Mouse (Mus musculus) erythroblast, adult 5-6 weeks (primary cell): Measurements from ENCODE around the gene Krtap20-2. TPM values are rescaled to one million over a fixed set of nuclear protein-coding genes. Genes with fewer than 3 reads are reported as not detected.
"Not testable (repeated sequence)": the region's sequence is repeated elsewhere in the genome, so short reads cannot be mapped to it uniquely, and the experiment has no call there.

Source experiments
- ATAC-seq: replicated peaks from 2 replicates; pipeline ENCODE4 v1.8.0; 2016; ENCODE audit warnings: moderate number of reproducible peaks, mild to moderate bottlenecking, moderate TSS enrichment, inconsistent platforms; ENCODE audit not compliant: poor library complexity, low FRiP score, severe bottlenecking
- total RNA-seq, 2 experiments: library from RNA; stranded (forward) in 1 of 2; stranded (reverse) in 1 of 2; fragments of 150-400 nt in 1 of 2; fragments of 200-764, 138-1000 nt in 1 of 2; gene quantifications; 2 replicates each; pipeline versions ENCODE4 v1.2.3 to v1.2.4; 2015 to 2017; ENCODE audit warnings: low replicate concordance in 2 of 2

Krtap20-2 gene
- total RNA-seq (2015; ENCODE audit: low replicate concordance), result not detected in 2 replicates
- total RNA-seq (2017; ENCODE audit: low replicate concordance), result not detected in 2 replicates

GRCm38 (mm10) chr16:89205561-89205960 lies at the start of gene Krtap20-2:
Gene Krtap20-2, plus strand, starts transcription at chr16:89205861.
- no peak for ATAC-seq

- ATAC-seq, result no peak
Measured at GRCm38 (mm10) chr16:89157652-89158051, 48.0 kb upstream of the Krtap20-2 start, which contains the start of gene Gm9789. Gene Gm9789, plus strand, starts transcription at chr16:89157952.

- not testable (repeated sequence) for ATAC-seq
Measured at GRCm38 (mm10) chr16:89169190-89169589, 36.5 kb upstream of the Krtap20-2 start, which contains the start of gene Gm7735. Gene Gm7735, plus strand, starts transcription at chr16:89169490.

- ATAC-seq, result no peak
Measured at GRCm38 (mm10) chr16:89174435-89174834, 31.2 kb upstream of the Krtap20-2 start, which contains the start of gene 1110057P08Rik. Gene 1110057P08Rik, plus strand, starts transcription at chr16:89174735.

GRCm38 (mm10) chr16:89188621-89189020 lies 17.0 kb upstream of the Krtap20-2 start:
- no peak for ATAC-seq

Other genes starting within 250 kb of the Krtap20-2 start
- not detected in 2 replicates for gene Krtap16-3, start 243.0 kb upstream of the Krtap20-2 start, total RNA-seq (2015; ENCODE audit: low replicate concordance)
- not detected in 2 replicates for gene Krtap16-3, start 243.0 kb upstream of the Krtap20-2 start, total RNA-seq (2017; ENCODE audit: low replicate concordance)
- gene Krtap22-2, start 195.1 kb upstream of the Krtap20-2 start, total RNA-seq (2015; ENCODE audit: low replicate concordance), result not detected in 2 replicates
- gene Krtap22-2, start 195.1 kb upstream of the Krtap20-2 start, total RNA-seq (2017; ENCODE audit: low replicate concordance), result not detected in 2 replicates
- not detected in 2 replicates for gene Gm10229, start 190.6 kb upstream of the Krtap20-2 start, total RNA-seq (2015; ENCODE audit: low replicate concordance)
- not detected in 2 replicates for gene Gm10229, start 190.6 kb upstream of the Krtap20-2 start, total RNA-seq (2017; ENCODE audit: low replicate concordance)
- not detected in 2 replicates for gene Krtap6-1, start 174.2 kb upstream of the Krtap20-2 start, total RNA-seq (2015; ENCODE audit: low replicate concordance)
- gene Krtap6-1, start 174.2 kb upstream of the Krtap20-2 start, total RNA-seq (2017; ENCODE audit: low replicate concordance), result not detected in 2 replicates
- not detected in 2 replicates for gene Gm10228, start 164.4 kb upstream of the Krtap20-2 start, total RNA-seq (2015; ENCODE audit: low replicate concordance)
- not detected in 2 replicates for gene Gm10228, start 164.4 kb upstream of the Krtap20-2 start, total RNA-seq (2017; ENCODE audit: low replicate concordance)
- not detected in 2 replicates for gene Krtap6-5, start 158.0 kb upstream of the Krtap20-2 start, total RNA-seq (2015; ENCODE audit: low replicate concordance)
- not detected in 2 replicates for gene Krtap6-5, start 158.0 kb upstream of the Krtap20-2 start, total RNA-seq (2017; ENCODE audit: low replicate concordance)
- gene 1110025L11Rik, start 141.9 kb upstream of the Krtap20-2 start, total RNA-seq (2015; ENCODE audit: low replicate concordance), result not detected in 2 replicates
- gene 1110025L11Rik, start 141.9 kb upstream of the Krtap20-2 start, total RNA-seq (2017; ENCODE audit: low replicate concordance), result 3.3 TPM in 1 of 2 replicates, not detected in the other
- gene Krtap6-3, start 121.8 kb upstream of the Krtap20-2 start, total RNA-seq (2015; ENCODE audit: low replicate concordance), result not detected in 2 replicates
- gene Krtap6-3, start 121.8 kb upstream of the Krtap20-2 start, total RNA-seq (2017; ENCODE audit: low replicate concordance), result not detected in 2 replicates
- not detected in 2 replicates for gene Gm6358, start 65.0 kb upstream of the Krtap20-2 start, total RNA-seq (2015; ENCODE audit: low replicate concordance)
- not detected in 2 replicates for gene Gm6358, start 65.0 kb upstream of the Krtap20-2 start, total RNA-seq (2017; ENCODE audit: low replicate concordance)
- gene Gm10061, start 54.8 kb upstream of the Krtap20-2 start, total RNA-seq (2015; ENCODE audit: low replicate concordance), result not detected in 2 replicates
- not detected in 2 replicates for gene Gm10061, start 54.8 kb upstream of the Krtap20-2 start, total RNA-seq (2017; ENCODE audit: low replicate concordance)
- not detected in 2 replicates for gene Gm9789, start 47.9 kb upstream of the Krtap20-2 start, total RNA-seq (2015; ENCODE audit: low replicate concordance)
- gene Gm9789, start 47.9 kb upstream of the Krtap20-2 start, total RNA-seq (2017; ENCODE audit: low replicate concordance), result not detected in 2 replicates
- not detected in 2 replicates for gene Gm7735, start 36.4 kb upstream of the Krtap20-2 start, total RNA-seq (2015; ENCODE audit: low replicate concordance)
- not detected in 2 replicates for gene Gm7735, start 36.4 kb upstream of the Krtap20-2 start, total RNA-seq (2017; ENCODE audit: low replicate concordance)
- not detected in 2 replicates for gene 1110057P08Rik, start 31.1 kb upstream of the Krtap20-2 start, total RNA-seq (2015; ENCODE audit: low replicate concordance)
- not detected in 2 replicates for gene 1110057P08Rik, start 31.1 kb upstream of the Krtap20-2 start, total RNA-seq (2017; ENCODE audit: low replicate concordance)
- not detected in 2 replicates for gene Krtap21-1, start 198.0 kb downstream of the Krtap20-2 start, total RNA-seq (2015; ENCODE audit: low replicate concordance)
- gene Krtap21-1, start 198.0 kb downstream of the Krtap20-2 start, total RNA-seq (2017; ENCODE audit: low replicate concordance), result not detected in 2 replicates
- gene Krtap6-2, start 214.2 kb downstream of the Krtap20-2 start, total RNA-seq (2015; ENCODE audit: low replicate concordance), result not detected in 2 replicates
- not detected in 2 replicates for gene Krtap6-2, start 214.2 kb downstream of the Krtap20-2 start, total RNA-seq (2017; ENCODE audit: low replicate concordance)